21 mouse cellular contexts compared by ENCODE assay signal in the genomic region with DNA sequence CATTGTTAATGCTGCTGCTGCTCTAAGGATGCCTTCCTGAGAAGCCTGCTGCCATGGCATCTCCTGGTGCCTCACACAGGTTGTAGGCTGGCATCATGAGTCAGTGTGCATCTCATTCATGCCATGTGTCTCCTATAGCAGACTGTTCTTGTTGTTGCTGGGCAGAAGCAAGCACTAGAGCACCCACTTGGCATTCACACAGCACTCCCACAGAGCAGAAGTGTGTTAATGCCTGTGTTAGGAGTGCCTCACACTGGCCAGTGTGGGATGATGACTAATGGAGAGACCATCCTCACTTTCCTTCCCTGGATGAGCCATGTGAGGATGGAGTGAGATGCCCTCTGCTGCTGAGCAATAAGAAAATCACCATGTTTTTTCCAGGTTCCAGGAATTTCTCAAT.
DNase-seq lines count a peak whose midpoint lies in the region; ATAC-seq lines count a peak whose summit lies in the region.
"Had no signal": no experiment of that assay in that cellular context is flagged by ENCODE, and none has a peak within 500 bp of the region (broad histone marks: within the 10 kb centered on the region; RNA-seq: fewer than 3 reads in every experiment).

No protein-coding gene starts in this region.

- H3K4me2 ChIP-seq in midbrain, embryonic 11.5 days: no peak overlapping the region
- H3K4me2 ChIP-seq: forebrain, embryonic 12.5 days; hindbrain, embryonic 15.5 days; limb, embryonic 13.5 days had no signal

- H3K4me3 ChIP-seq in megakaryocyte, embryonic 14.5 days (replicated peaks): peak overlapping the region; percentile 12
- no peak overlapping the region for H3K4me3 ChIP-seq in midbrain, embryonic 11.5 days (ENCODE audit: low read depth, low read length)
- H3K4me3 ChIP-seq: forebrain, embryonic 12.5 days; heart, embryonic 10.5 days; hindbrain, embryonic 15.5 days; limb, embryonic 13.5 days had no signal

- H3K27me3 ChIP-seq in megakaryocyte, embryonic 14.5 days (replicated peaks): no peaks in the 10 kb centered on the region
- H3K27me3 ChIP-seq in midbrain, embryonic 11.5 days (ENCODE audit: control insufficient read depth, insufficient read depth, low read length): no peaks in the 10 kb centered on the region
- H3K27me3 ChIP-seq: forebrain, embryonic 12.5 days; hindbrain, embryonic 15.5 days; limb, embryonic 13.5 days had no signal

- H3K36me3 ChIP-seq in megakaryocyte, embryonic 14.5 days (replicated peaks; ENCODE audit: low read length): no peaks in the 10 kb centered on the region
- H3K36me3 ChIP-seq in midbrain, embryonic 11.5 days (ENCODE audit: control insufficient read depth, insufficient read depth, low read length): no peaks in the 10 kb centered on the region
- H3K36me3 ChIP-seq: forebrain, embryonic 12.5 days; heart, embryonic 10.5 days; hindbrain, embryonic 15.5 days; limb, embryonic 13.5 days had no signal

- peaks cover 9% of the 10 kb centered on the region for H3K9me3 ChIP-seq in megakaryocyte, embryonic 14.5 days
- no peaks in the 10 kb centered on the region for H3K9me3 ChIP-seq in midbrain, embryonic 11.5 days (ENCODE audit: control insufficient read depth, low read length)
- H3K9me3 ChIP-seq: forebrain, embryonic 12.5 days; heart, embryonic 10.5 days; hindbrain, embryonic 15.5 days; limb, embryonic 13.5 days had no signal

- no peak overlapping the region for H3K27ac ChIP-seq in midbrain, embryonic 11.5 days (ENCODE audit: low read depth, low read length)
- H3K27ac ChIP-seq: forebrain, embryonic 12.5 days; heart, embryonic 10.5 days; hindbrain, embryonic 15.5 days; limb, embryonic 13.5 days had no signal

- H3K9ac ChIP-seq in midbrain, embryonic 11.5 days (ENCODE audit: low read length): no peak overlapping the region
- H3K9ac ChIP-seq: forebrain, embryonic 12.5 days; hindbrain, embryonic 15.5 days; limb, embryonic 13.5 days had no signal

- ATAC-seq in megakaryocyte, adult 5-6 weeks (ENCODE audit: poor library complexity, severe bottlenecking): no peak
- no peak for ATAC-seq in midbrain, embryonic 11.5 days (ENCODE audit: low FRiP score)
- ATAC-seq: Patski had no signal

- peak; percentile 55 to 65 for DNase-seq in cerebellum, postnatal 10 days
- no peak for DNase-seq in cerebellum, postnatal 36 days
- DNase-seq in layer of hippocampus, adult 8-10 months (ENCODE audit: low spot score in 2 of 2): peak; percentile 60 to 78
- DNase-seq in right cerebral cortex, postnatal 25 days: peak; percentile 60
- DNase-seq in midbrain, embryonic 11.5 days (ENCODE audit: low spot score, missing footprints): no peak
- no peak for DNase-seq in heart, adult 9 months (ENCODE audit: low spot score in 2 of 2)
- DNase-seq: cerebellum, adult 11-12 months; gastrocnemius, postnatal 10 days; heart, postnatal 14 days; kidney, adult 18-20 months; kidney, postnatal 4 days; lung, postnatal 36 days; midbrain, embryonic 14.5 days; spleen, adult 18-20 months had no signal

- H3K4me1 ChIP-seq in megakaryocyte, embryonic 14.5 days: peaks cover 4% of the 10 kb centered on the region; the same call in 1 of the 2 replicates
- no peaks in the 10 kb centered on the region for H3K4me1 ChIP-seq in midbrain, embryonic 11.5 days (ENCODE audit: control insufficient read depth, insufficient read depth, low read length)

Comparison
In these comparisons a context has a peak if more than half of its experiments do, and no peak if none do; other contexts are left out.
1. DNase-seq: peak in cerebellum, postnatal 10 days (2 of 2), layer of hippocampus, adult 8-10 months (2 of 2) and right cerebral cortex, postnatal 25 days (single experiment); none in cerebellum, postnatal 36 days (0 of 2), midbrain, embryonic 11.5 days (single experiment) and heart, adult 9 months (0 of 2).